Mouse (Mus musculus): ENCODE measurements around the gene Nxph3.

DNA sequence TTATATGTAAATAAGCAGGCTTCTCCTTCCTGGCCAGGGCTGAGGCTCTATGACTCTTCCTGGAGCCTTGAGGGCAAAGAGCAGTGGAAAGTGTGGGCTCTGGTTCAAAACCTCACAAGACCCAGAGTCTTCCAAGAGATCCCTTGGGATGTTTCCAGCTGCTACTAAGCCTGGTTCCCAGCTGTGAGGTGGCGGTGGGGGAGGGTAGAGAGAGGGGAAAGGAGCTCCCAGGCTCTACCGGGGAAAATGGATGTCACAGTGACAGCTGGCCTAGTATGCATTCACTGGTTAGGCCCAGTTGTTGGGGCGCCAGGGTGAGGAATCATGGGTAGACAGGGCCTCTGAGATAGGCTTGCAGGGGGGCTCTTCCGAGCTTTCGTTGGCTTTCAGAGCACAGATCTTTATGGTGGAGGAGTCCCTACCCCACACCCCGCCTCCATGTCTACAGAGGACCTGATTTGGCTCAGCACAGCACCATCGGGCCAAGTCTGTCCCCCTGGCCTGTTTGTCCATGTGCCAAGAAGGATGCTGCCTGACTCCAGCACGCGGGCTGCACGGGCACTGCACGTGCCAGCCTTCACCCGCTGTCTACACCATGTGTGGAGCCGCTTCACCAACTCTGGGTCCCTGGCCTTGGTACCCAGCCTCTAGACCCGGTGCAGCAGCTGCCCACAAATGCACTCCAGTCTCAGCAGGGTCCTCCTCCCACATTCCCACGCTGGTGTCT is 24.2 kb upstream of the Nxph3 start:
- TF ChIP-seq GATA1 (IDR thresholded peaks at IDR 0.05; ENCODE audit: borderline replicate concordance, low read length), result no peak
- TF ChIP-seq FLI1 (IDR thresholded peaks at IDR 0.05; ENCODE audit: low read length), result no peak

Data from megakaryocyte, embryonic 14.5 days (primary cell).